Mouse (Mus musculus) T-helper 2 cell (primary cell): ENCODE measurements around the gene Phlda3.

Experiments
- in situ Hi-C: fragments of 300-600 bp; cut with MboI, MseI; formaldehyde crosslinking; loops from one replicate; pipeline ENCODE4 v1.15.1; 2025; ENCODE audit warnings: high pct_unique_total_duplicates

The Phlda3 gene

GRCm38 (mm10) chr1:135757287-135757686, 8.6 kb upstream of the Phlda3 start:
- in situ Hi-C loops = no loop called here

GRCm38 (mm10) chr1:135759685-135760084, 6.2 kb upstream of the Phlda3 start:
- in situ Hi-C loops = no loop called here

GRCm38 (mm10) chr1:135760216-135760615, 5.7 kb upstream of the Phlda3 start:
- in situ Hi-C loops = no loop called here

- in situ Hi-C loops = no loop called here
Observed at GRCm38 (mm10) chr1:135761728-135762127, 4.2 kb upstream of the Phlda3 start.

- in situ Hi-C loops = no loop called here
Observed at GRCm38 (mm10) chr1:135763503-135764205, 2.3 kb upstream of the Phlda3 start.

GRCm38 (mm10) chr1:135764206-135764528, 1.8 kb upstream of the Phlda3 start:
- in situ Hi-C loops = no loop called here

GRCm38 (mm10) chr1:135766592-135767306, 830 bp downstream of the Phlda3 start:
- in situ Hi-C loops = no loop called here

- in situ Hi-C loops = no loop called here
Observed at GRCm38 (mm10) chr1:135767324-135767890, 1.5 kb downstream of the Phlda3 start.

GRCm38 (mm10) chr1:135768400-135768799, 2.5 kb downstream of the Phlda3 start:
- in situ Hi-C loops = no loop called here

GRCm38 (mm10) chr1:135770237-135770636, 4.3 kb downstream of the Phlda3 start:
- in situ Hi-C loops = no loop called here

- in situ Hi-C loops = no loop called here
Observed at GRCm38 (mm10) chr1:135770896-135771572, 5.1 kb downstream of the Phlda3 start.

- in situ Hi-C loops = no loop called here
Observed at GRCm38 (mm10) chr1:135771573-135771970, 5.7 kb downstream of the Phlda3 start.

- in situ Hi-C loops = no loop called here
Observed at GRCm38 (mm10) chr1:135776596-135776995, 10.7 kb downstream of the Phlda3 start.

- in situ Hi-C loops = no loop called here
Observed at GRCm38 (mm10) chr1:135777046-135777445, 11.1 kb downstream of the Phlda3 start.

- in situ Hi-C loops = no loop called here
Observed at GRCm38 (mm10) chr1:135778780-135779535, 13.0 kb downstream of the Phlda3 start, which contains the start of gene Tnni1. TSS of gene Tnni1 (plus strand) at chr1:135779434.

GRCm38 (mm10) chr1:135780649-135781048, 14.7 kb downstream of the Phlda3 start:
- in situ Hi-C loops = loop anchor here (10.0 kb wide), 1 partner anchor 56 kb away; the partner anchor contains the start of gene Csrp1

- in situ Hi-C loops = loop anchor here (10.0 kb wide), 1 partner anchor 56 kb away; the partner anchor contains the start of gene Csrp1
Observed at GRCm38 (mm10) chr1:135781220-135781619, 15.3 kb downstream of the Phlda3 start.

GRCm38 (mm10) chr1:135782816-135783215, 16.9 kb downstream of the Phlda3 start:
- in situ Hi-C loops = loop anchor here (10.0 kb wide), 1 partner anchor 58 kb away; the partner anchor contains the start of gene Csrp1

- in situ Hi-C loops = loop anchor here (5.0 to 10.0 kb wide), 2 partner anchors 35 to 63 kb away; partner anchors contain the start of gene Csrp1
Observed at GRCm38 (mm10) chr1:135787799-135788198, 21.9 kb downstream of the Phlda3 start.

GRCm38 (mm10) chr1:135788708-135789107, 22.8 kb downstream of the Phlda3 start:
- in situ Hi-C loops = loop anchor here (5.0 to 10.0 kb wide), 2 partner anchors 36 to 64 kb away; partner anchors contain the start of gene Csrp1

- in situ Hi-C loops = loop anchor here (5.0 to 10.0 kb wide), 2 partner anchors 38 to 65 kb away; partner anchors contain the start of gene Csrp1
Observed at GRCm38 (mm10) chr1:135789815-135790214, 23.9 kb downstream of the Phlda3 start.
